Mouse (Mus musculus): Measurements from ENCODE around the gene Gm20721. TPM values are rescaled to one million over a fixed set of nuclear protein-coding genes. Genes with fewer than 3 reads are reported as not detected.
"Not testable (repeated sequence)": the region's sequence is repeated elsewhere in the genome, so short reads cannot be mapped to it uniquely, and the experiment has no call there.

Gene Gm20721
- polyA plus RNA-seq (2012; rRNA removed), result 0.85 and 1.6 TPM in 2 replicates

- no peak for DNase-seq (ENCODE audit: low read depth)
Measured at GRCm38 (mm10) chr2:174346612-174346998, at the start of gene Gm20721. Gene Gm20721, minus strand, starts transcription at chr2:174346712.

- DNase-seq (ENCODE audit: low read depth), result no peak
Measured at GRCm38 (mm10) chr2:174393383-174393782, 46.9 kb upstream of the Gm20721 start.

GRCm38 (mm10) chr2:174392554-174392953, 46.0 kb upstream of the Gm20721 start:
- no peak for DNase-seq (ENCODE audit: low read depth)

- no peak for DNase-seq (ENCODE audit: low read depth)
Measured at GRCm38 (mm10) chr2:174391936-174392335, 45.4 kb upstream of the Gm20721 start.

- no peak for DNase-seq (ENCODE audit: low read depth)
Measured at GRCm38 (mm10) chr2:174381021-174381420, 34.5 kb upstream of the Gm20721 start.

GRCm38 (mm10) chr2:174366571-174366970, 20.1 kb upstream of the Gm20721 start:
- no peak for DNase-seq (ENCODE audit: low read depth)

GRCm38 (mm10) chr2:174359656-174360055, 13.1 kb upstream of the Gm20721 start:
- no peak for DNase-seq (ENCODE audit: low read depth)

GRCm38 (mm10) chr2:174358516-174358915, 12.0 kb upstream of the Gm20721 start:
- no peak for DNase-seq (ENCODE audit: low read depth)

GRCm38 (mm10) chr2:174346999-174347668, 622 bp upstream of the Gm20721 start:
- DNase-seq (ENCODE audit: low read depth), result not testable (repeated sequence)

- DNase-seq (ENCODE audit: low read depth), result no peak
Measured at GRCm38 (mm10) chr2:174344996-174345395, 1.5 kb downstream of the Gm20721 start.

GRCm38 (mm10) chr2:174344003-174344655, 2.4 kb downstream of the Gm20721 start:
- DNase-seq (ENCODE audit: low read depth), result no peak

GRCm38 (mm10) chr2:174343566-174343965, 2.9 kb downstream of the Gm20721 start:
- DNase-seq (ENCODE audit: low read depth), result no peak

GRCm38 (mm10) chr2:174342793-174343400, 3.6 kb downstream of the Gm20721 start:
- DNase-seq (ENCODE audit: low read depth), result no peak

- no peak for DNase-seq (ENCODE audit: low read depth)
Measured at GRCm38 (mm10) chr2:174340893-174341580, 5.5 kb downstream of the Gm20721 start.

GRCm38 (mm10) chr2:174340229-174340892, 6.2 kb downstream of the Gm20721 start:
- no peak for DNase-seq (ENCODE audit: low read depth)

- DNase-seq (ENCODE audit: low read depth), result no peak
Measured at GRCm38 (mm10) chr2:174339701-174340100, 6.8 kb downstream of the Gm20721 start.

- DNase-seq (ENCODE audit: low read depth), result no peak
Measured at GRCm38 (mm10) chr2:174337275-174337674, 9.2 kb downstream of the Gm20721 start.

- no peak for DNase-seq (ENCODE audit: low read depth)
Measured at GRCm38 (mm10) chr2:174334415-174334814, 12.1 kb downstream of the Gm20721 start.

GRCm38 (mm10) chr2:174333239-174333890, 13.1 kb downstream of the Gm20721 start:
- no peak for DNase-seq (ENCODE audit: low read depth)

GRCm38 (mm10) chr2:174331282-174332030, 15.1 kb downstream of the Gm20721 start:
- no peak for DNase-seq (ENCODE audit: low read depth)
